Mouse (Mus musculus) kidney, adult 9 months (tissue): ENCODE measurements around the gene Wdr82.

Source experiments
- DNase-seq: peaks from one replicate; pipeline ENCODE4 v3.0.0; 2022

The Wdr82 gene

GRCm38 (mm10) chr9:106199535-106200272 is 29.0 kb downstream of the Wdr82 start, which contains the start of gene Ppm1m:
Ppm1m (minus strand) TSS chr9:106199746.
- no peak for DNase-seq

- no peak for DNase-seq
These were observed 31.2 kb downstream of the Wdr82 start for GRCm38 (mm10) chr9:106201895-106202294.

GRCm38 (mm10) chr9:106202819-106203636 is 32.3 kb downstream of the Wdr82 start, which contains the start of gene Twf2:
Twf2 (plus strand) TSS chr9:106203108.
- peak; percentile 90 for DNase-seq

- no peak for DNase-seq
These were observed 33.5 kb downstream of the Wdr82 start for GRCm38 (mm10) chr9:106203990-106204851.

- DNase-seq: no peak
These were observed 35.1 kb downstream of the Wdr82 start for GRCm38 (mm10) chr9:106205713-106206290.

- DNase-seq: no peak
These were observed 35.8 kb downstream of the Wdr82 start for GRCm38 (mm10) chr9:106206515-106206914.

GRCm38 (mm10) chr9:106208181-106208580 is 37.5 kb downstream of the Wdr82 start:
- DNase-seq: no peak

- DNase-seq: no peak
These were observed 39.2 kb downstream of the Wdr82 start for GRCm38 (mm10) chr9:106209954-106210353.

- DNase-seq: no peak
These were observed 40.3 kb downstream of the Wdr82 start for GRCm38 (mm10) chr9:106210853-106211609.

GRCm38 (mm10) chr9:106211680-106212593 is 41.2 kb downstream of the Wdr82 start:
- DNase-seq: peak; percentile 89

- no peak for DNase-seq
These were observed 41.9 kb downstream of the Wdr82 start for GRCm38 (mm10) chr9:106212594-106212981.

GRCm38 (mm10) chr9:106215341-106216125 is 44.8 kb downstream of the Wdr82 start:
- DNase-seq: no peak

- DNase-seq: no peak
These were observed 46.2 kb downstream of the Wdr82 start for GRCm38 (mm10) chr9:106216971-106217370.

- DNase-seq: peak; percentile 59
These were observed 50.3 kb downstream of the Wdr82 start for GRCm38 (mm10) chr9:106220894-106221523.

GRCm38 (mm10) chr9:106222261-106222851 is 51.6 kb downstream of the Wdr82 start, which contains the start of gene Tlr9:
Tlr9 (plus strand) TSS chr9:106222598.
- no peak for DNase-seq

- no peak for DNase-seq
These were observed 52.3 kb downstream of the Wdr82 start for GRCm38 (mm10) chr9:106222994-106223393.

- DNase-seq: no peak
These were observed 54.9 kb downstream of the Wdr82 start for GRCm38 (mm10) chr9:106225469-106226150.

GRCm38 (mm10) chr9:106226151-106226682 is 55.5 kb downstream of the Wdr82 start:
- no peak for DNase-seq
